Mouse (Mus musculus): ENCODE results near the gene Caps2. TPM values are rescaled to one million over a fixed set of nuclear protein-coding genes. Genes with fewer than 3 reads are reported as not detected.
A peak's percentile ranks its signal among the peaks of the same experiment; 100 is the strongest.
"Not testable (repeated sequence)": the region's sequence is repeated elsewhere in the genome, so short reads cannot be mapped to it uniquely, and the experiment has no call there.

Caps2 gene
- under 1 TPM in 2 of 4 experiments, not detected in 2; 0.14 to 0.42 TPM for total RNA-seq (2022)

- no peak for DNase-seq (ENCODE audit: low spot score in 2 of 2)
These were observed at the start of gene Caps2 for GRCm38 (mm10) chr10:112163168-112163766. Gene Caps2 (plus strand): TSS chr10:112163621.

GRCm38 (mm10) chr10:112125090-112125489 lies 38.3 kb upstream of the Caps2 start:
- not testable (repeated sequence) for DNase-seq (ENCODE audit: low spot score in 2 of 2)

- not testable (repeated sequence) for DNase-seq (ENCODE audit: low spot score in 2 of 2)
These were observed 35.7 kb upstream of the Caps2 start for GRCm38 (mm10) chr10:112127682-112128230.

DNA sequence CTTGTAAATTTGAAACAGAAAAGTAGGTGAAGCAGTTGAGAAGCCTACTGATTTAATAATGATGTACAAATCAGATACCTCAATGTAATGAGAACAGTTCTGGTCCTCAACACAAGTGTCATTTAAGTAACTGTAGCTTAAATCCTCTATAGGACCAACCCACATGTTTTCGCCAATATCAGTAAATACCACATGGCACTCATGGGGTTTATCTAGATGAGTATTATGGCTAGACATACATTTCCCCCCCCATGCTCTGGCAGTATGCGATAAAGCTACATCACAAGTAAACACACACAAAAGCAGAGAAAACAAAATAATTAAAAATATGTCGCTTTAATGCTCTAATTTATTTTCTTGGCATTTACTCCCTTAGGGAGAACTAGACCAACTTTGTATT lies 31.2 kb upstream of the Caps2 start:
- DNase-seq (ENCODE audit: low spot score in 2 of 2), result no peak

DNA sequence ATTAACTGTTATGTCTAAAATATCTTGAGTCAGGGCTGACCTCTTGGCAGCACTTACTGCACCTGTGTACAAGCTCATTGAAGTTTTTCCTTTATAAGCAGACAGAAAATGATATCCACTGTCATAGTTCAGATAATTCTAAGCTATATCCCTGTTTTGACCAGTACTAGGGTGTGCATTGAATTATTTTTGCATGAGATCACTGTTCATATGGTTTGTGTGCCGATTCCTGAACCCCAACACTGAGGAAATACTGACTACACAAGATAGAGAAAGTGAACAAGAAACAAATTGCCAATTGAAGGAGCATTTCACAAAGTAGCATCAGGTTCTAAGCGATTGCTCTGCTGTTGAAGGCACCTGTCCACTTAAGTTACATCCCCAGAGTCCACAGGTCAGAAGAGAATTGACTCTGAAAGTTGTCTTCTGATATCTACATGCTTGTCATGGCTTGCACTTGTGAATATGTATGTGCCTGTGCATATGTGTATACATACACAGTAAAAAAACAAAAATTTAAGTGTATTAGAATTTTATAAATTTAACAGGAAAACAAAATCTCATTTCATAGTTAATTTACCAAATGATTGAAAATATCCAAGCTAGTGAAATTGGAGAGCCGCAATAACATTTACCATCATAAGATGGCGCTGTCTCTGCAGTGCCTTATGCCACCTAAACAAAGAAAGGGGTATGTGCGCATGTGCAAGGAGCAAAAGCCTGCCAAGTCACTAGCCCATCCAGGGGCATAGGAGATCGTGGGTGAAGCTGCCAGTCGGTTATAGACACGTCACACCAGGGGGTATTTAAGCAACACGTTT lies 25.2 kb upstream of the Caps2 start:
- peak; percentile 17 to 37 for DNase-seq (ENCODE audit: low spot score in 2 of 2)

- no peak for DNase-seq (ENCODE audit: low spot score in 2 of 2)
These were observed 24.5 kb upstream of the Caps2 start for GRCm38 (mm10) chr10:112138871-112139430.

GRCm38 (mm10) chr10:112139834-112140233 lies 23.6 kb upstream of the Caps2 start:
- no peak for DNase-seq (ENCODE audit: low spot score in 2 of 2)

GRCm38 (mm10) chr10:112159882-112160560 lies 3.4 kb upstream of the Caps2 start, which contains the start of gene Glipr1l3:
Gene Glipr1l3 (minus strand): TSS chr10:112160327.
- DNase-seq (ENCODE audit: low spot score in 2 of 2), result peak; percentile 61 to 86

- DNase-seq (ENCODE audit: low spot score in 2 of 2), result not testable (repeated sequence)
These were observed 13.6 kb downstream of the Caps2 start for GRCm38 (mm10) chr10:112177027-112177426.

DNA sequence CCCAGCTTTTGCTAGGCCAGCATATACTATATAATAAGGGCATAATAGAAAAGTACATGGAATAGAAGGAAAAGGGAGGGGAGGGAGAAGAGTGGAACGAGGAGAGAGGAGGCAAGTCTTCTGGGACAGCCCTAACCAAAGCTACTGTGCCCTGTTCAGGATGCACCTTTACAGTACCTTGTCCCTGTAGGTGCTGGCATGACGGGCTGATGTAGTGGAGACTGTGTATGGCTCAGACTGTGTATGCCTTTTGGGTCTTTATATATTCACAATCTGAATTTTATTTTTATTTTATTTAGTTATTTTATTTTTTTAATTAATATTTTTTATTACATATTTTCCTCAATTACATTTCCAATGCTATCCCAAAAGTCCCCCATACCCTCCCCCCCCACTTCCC lies 30.5 kb downstream of the Caps2 start:
- DNase-seq (ENCODE audit: low spot score in 2 of 2), result not testable (repeated sequence)

- DNase-seq (ENCODE audit: low spot score in 2 of 2), result peak; percentile 8 to 12
These were observed 40.0 kb downstream of the Caps2 start for GRCm38 (mm10) chr10:112203463-112203862.

DNA sequence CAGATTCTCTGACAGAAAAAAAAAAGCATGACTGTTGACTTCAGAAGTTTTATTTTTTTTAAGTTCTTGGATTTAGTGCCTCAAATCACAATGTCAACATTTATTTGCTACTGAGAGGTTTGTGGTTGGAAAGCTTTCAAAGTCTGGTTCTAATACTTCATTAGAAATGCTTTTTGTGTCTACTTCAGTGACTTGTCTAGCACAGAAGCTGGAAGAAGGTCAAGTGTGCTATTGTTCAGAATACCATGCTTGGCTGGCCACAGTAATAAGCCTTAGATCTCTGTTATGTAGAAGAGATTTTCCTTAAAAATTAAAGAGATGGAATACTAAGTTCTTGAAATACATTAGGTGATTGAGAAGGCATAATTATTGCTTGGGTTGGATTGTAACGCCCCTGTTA lies 63.7 kb downstream of the Caps2 start:
- DNase-seq (ENCODE audit: low spot score in 2 of 2), result no peak

DNA sequence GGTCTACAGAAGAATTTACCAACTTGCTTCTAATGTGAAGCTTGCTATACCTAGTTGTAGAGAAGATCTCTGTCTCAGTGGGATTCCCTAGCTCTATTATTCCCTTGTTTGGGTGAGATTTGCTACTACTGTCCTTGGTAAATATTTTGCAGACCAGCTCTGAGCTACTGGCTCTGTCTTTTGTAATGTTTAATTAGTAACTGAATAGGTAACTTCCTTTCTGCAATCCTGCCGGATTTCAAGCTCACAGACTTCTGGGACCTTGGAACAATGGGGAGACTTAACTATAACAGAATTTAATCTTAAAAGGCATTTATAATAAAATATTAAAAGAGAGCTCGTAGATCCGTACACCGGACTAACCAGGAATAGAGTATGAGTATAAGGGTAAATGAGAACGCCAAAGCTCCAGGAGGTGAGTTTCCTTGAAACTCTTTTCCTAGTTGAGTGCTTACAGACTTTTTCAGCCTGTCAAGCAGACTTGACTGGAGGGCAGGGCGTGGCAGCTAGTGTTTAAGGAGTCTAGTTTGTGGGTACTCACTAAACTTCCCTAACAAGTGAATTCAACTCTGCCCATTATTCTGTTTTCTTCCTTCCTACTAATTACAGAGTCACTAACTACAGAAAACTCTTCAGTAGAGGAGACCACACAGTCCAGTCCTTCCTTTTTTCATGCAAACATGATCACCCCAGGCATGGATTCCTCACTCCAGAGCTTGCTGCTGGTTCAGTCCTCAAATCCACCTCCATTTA lies 65.8 kb downstream of the Caps2 start:
- DNase-seq (ENCODE audit: low spot score in 2 of 2), result not testable (repeated sequence)

- DNase-seq (ENCODE audit: low spot score in 2 of 2), result not testable (repeated sequence)
These were observed 69.3 kb downstream of the Caps2 start for GRCm38 (mm10) chr10:112232733-112233132.

DNA sequence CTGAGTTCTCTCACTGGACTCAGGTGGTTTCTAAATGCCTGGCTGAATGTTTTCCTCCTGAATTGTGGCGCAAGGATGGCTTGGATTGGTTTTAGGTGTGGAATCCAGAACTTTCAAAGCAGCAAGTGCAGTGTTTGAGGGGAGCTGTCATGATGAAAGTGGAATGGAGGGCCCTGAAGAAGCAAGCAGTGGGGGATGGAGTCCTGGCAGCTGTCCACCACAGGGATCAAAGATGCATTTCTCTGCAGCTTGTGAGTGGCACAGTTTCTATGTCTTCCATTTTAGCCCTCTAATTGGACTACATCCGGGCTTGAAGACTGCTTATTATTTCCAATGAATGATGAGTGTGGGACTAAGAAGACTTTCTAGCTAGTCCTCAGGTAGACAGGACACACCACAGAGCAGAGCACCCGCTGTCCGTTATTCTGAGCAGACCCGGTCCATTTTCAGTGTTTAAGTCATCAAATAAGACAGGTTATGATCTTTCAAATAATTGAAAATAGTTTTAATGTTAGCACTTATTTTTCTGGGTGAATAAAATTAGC lies 72.0 kb downstream of the Caps2 start:
- not testable (repeated sequence) for DNase-seq (ENCODE audit: low spot score in 2 of 2)

DNA sequence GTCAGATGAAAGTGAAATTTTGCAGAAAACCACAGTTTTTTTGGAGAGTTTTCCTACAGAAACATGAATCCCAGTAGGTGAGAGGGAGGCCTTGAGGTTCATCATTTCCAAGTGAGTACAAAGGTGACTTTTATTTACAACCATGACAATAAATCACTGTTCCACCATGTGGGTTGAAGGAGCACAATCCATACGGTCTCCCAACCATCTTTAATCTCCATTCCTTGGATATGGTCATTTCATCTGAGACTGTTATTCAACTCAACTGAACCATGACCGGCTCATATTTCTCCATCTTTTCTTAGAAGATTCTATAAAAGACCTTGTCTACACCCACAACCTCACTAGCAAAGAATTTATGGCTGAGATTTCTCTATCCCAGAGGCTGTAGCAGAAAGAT lies 84.9 kb downstream of the Caps2 start:
- DNase-seq (ENCODE audit: low spot score in 2 of 2), result no peak

DNA sequence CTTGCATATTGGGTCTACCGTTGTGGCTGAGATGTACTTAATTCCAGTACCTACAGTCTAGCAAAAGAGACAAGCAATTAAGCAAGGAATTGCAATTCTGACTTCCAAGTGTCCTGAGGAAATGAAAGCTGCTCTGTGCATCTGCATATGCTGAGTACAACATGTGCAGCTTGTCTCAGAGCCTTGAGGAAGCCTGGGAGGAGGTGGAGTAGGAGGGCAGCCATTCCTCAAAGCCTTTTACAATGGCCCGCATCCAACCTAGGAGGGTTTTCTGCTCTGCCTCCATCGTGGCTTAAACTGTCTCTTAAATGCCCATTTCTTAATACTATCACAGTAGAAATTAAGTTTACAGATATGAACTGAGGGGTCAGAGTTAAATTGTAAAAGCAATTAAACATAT lies 100.0 kb downstream of the Caps2 start:
- DNase-seq (ENCODE audit: low spot score in 2 of 2), result peak in 1 of 2 experiments; percentile 41
